Mouse (Mus musculus): ENCODE measurements at regions not wholly inside any gene's neighbourhood (a gene's known extent, or its start where the extent isn't known, plus 50 kb on each side); places are given as distances from the start of the nearest gene placed in this dataset.

DNA sequence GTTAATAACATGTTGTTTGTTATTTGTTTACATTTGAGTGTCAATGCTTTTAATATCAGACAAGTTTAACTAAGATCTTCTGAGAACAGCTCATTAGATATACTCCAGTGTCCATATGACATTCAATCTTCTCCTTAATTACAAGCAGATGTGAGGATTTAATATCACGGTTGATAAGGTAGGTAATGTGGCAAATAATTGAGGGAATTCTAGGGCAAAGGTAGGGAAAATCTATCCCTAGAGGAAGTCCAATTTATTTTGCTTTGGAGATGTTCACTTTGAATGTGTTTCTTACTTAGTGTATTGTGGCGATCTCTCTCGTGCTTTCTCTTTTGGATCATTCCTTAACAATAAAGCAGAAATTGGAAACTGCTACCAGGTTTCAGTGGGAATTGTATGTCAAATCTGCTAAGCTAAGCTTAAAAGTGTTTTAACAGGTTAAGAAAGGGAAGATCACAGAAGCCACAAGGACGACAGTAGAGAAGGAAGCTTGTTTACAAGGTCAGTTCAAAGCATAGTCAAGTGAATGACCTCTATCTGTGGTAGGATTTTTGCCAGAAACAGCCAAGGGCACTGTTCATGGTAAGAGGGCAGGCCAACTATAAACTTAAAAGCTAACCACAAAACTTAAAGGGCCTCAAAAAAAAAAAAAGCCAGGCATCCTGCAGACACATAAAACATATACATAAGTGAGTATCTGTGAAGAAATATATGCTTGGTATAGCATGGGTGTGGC lies 282.2 kb upstream of the Xrcc4 start:
- H3K4me2 ChIP-seq: no peak overlapping the region
- H3K4me3 ChIP-seq (replicated peaks): no peak overlapping the region
- no peaks in the 10 kb centered on the region for H3K9me3 ChIP-seq
- H3K36me3 ChIP-seq: no peaks in the 10 kb centered on the region
- no peaks in the 10 kb centered on the region for H3K27me3 ChIP-seq
- no peaks in the 10 kb centered on the region for H3K4me1 ChIP-seq (replicated peaks)
- ATAC-seq (ENCODE audit: insufficient number of reproducible peaks, insufficient read depth, low FRiP score, low TSS enrichment, low read depth): no peak
- no peak overlapping the region for H3K27ac ChIP-seq
- no peak overlapping the region for H3K9ac ChIP-seq (replicated peaks)
- WGBS: 49% methylated on average over 4 of the region's 4 CpGs

DNA sequence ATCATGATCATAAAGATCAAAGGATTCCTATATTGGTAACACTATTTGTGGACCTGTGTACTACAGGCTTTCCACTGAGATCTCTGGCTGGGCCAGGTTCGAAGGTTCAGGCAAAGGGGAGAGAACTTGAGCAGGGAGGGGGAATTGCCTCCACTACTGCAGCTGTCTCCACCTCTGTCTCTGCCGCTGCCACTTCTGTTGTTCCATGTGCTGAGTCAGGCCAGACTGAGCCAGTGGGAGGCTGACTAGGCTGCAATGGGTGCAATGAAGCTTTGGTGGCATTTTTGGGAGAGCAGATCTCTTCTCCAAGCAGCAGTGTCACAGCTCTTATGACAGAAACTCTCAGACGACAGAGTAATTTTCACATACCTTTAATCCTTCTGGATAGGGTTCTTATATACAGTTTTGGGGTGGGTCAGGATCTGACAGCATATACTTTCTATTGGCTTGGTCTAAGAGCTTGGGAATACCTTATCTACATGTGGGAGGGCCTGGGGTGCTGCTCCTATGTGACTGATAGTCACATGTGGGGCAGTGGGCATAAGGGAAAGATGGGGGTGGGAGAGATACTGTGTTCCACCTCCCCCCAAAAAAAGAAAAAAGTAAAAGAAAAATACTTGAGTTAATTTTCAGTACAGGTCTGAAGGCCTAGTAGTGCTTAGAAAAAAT lies 281.5 kb upstream of the Xrcc4 start:
- Histone ChIP-seq H3K9ac (replicated peaks) (no peak overlapping the region), H3K27me3 (no peaks in the 10 kb centered on the region), H3K4me2 (no peak overlapping the region), H3K36me3 (no peaks in the 10 kb centered on the region), H3K4me3 (replicated peaks) (no peak overlapping the region), H3K9me3 (no peaks in the 10 kb centered on the region), H3K4me1 (replicated peaks) (no peaks in the 10 kb centered on the region), H3K27ac (no peak overlapping the region)
- WGBS: 65% methylated on average over 3 of the region's 3 CpGs
- ATAC-seq (ENCODE audit: insufficient number of reproducible peaks, insufficient read depth, low FRiP score, low TSS enrichment, low read depth): no peak

- no peak overlapping the region for H3K9ac ChIP-seq (replicated peaks)
- no peaks in the 10 kb centered on the region; the same call in 1 of the 2 replicates for H3K4me1 ChIP-seq (replicated peaks)
- ATAC-seq (ENCODE audit: insufficient number of reproducible peaks, insufficient read depth, low FRiP score, low TSS enrichment, low read depth): no peak
- no peak overlapping the region for H3K4me3 ChIP-seq (replicated peaks)
- H3K36me3 ChIP-seq: no peaks in the 10 kb centered on the region
- 68% methylated on average over 4 of the region's 4 CpGs for WGBS
- no peak overlapping the region for H3K27ac ChIP-seq
- H3K27me3 ChIP-seq: no peaks in the 10 kb centered on the region
- H3K9me3 ChIP-seq: no peaks in the 10 kb centered on the region
- no peak overlapping the region for H3K4me2 ChIP-seq
These were observed 275.2 kb upstream of the Xrcc4 start for GRCm38 (mm10) chr13:90364518-90365027.

DNA sequence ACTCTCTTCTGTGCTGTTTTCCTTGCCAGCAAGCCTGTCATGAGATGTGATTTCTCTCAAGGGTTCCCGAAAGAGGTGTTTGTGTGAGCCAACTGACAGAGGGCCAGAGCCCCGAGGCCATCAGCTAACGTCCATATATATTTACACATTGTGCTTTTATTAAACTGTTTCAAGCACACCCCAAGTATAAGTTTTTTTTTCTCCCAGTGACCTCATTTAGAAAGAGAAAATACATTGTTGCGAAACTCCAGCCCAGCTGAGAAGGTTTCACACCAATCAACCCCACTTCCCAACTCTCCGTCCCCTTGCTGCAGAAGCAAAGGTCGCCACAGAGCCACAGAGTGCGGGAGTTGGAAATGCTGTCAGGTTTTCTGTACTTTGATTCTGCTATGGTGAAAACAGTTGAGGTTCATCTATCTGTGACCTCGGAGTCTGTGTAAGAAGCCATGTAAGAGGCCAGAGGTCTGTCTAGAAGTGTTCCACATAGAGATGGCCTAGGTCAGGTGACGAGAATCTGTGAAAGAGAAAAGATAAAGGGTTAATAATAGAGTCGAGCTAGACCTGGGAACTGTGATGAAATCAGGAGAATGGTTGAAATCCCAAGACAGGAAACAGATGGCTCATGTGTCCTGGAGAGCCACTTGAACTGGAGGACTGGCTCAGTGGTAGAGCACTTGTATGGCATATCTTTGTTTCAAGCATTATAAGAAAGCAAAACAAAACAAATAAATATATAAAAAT lies 270.6 kb upstream of the Xrcc4 start:
- 69% methylated on average over 10 of the region's 10 CpGs for WGBS
- no peak overlapping the region for H3K4me2 ChIP-seq
- no peak overlapping the region for H3K4me3 ChIP-seq (replicated peaks)
- H3K9ac ChIP-seq (replicated peaks): no peak overlapping the region
- no peaks in the 10 kb centered on the region for H3K9me3 ChIP-seq
- H3K27me3 ChIP-seq: no peaks in the 10 kb centered on the region
- H3K36me3 ChIP-seq: no peaks in the 10 kb centered on the region
- H3K27ac ChIP-seq: no peak overlapping the region
- H3K4me1 ChIP-seq (replicated peaks): no peaks in the 10 kb centered on the region; the same call in 1 of the 2 replicates
- no peak for ATAC-seq (ENCODE audit: insufficient number of reproducible peaks, insufficient read depth, low FRiP score, low TSS enrichment, low read depth)

DNA sequence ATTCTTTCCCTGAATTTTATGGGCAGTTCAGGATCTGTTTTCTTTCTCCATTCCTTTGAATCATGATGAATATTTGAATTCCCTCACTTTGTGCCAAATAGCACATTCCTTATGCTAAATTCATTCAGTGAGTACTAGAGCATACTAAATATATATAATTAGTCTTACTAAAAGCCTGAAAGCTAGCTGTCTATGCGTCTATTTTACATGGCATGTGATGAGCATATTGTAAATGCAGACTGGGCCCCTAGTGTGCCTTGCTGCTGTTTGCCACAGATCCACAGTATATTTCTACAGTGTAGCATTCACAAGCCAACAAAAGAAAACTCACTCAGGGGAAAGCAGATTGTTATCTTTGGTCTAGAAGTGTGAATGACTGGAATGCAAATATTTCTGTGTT lies 268.7 kb upstream of the Xrcc4 start:
- Histone ChIP-seq H3K36me3 (no peaks in the 10 kb centered on the region), H3K27me3 (no peaks in the 10 kb centered on the region), H3K9me3 (no peaks in the 10 kb centered on the region), H3K4me1 (replicated peaks) (no peaks in the 10 kb centered on the region; the same call in 1 of the 2 replicates), H3K4me2 (no peak overlapping the region), H3K27ac (no peak overlapping the region), H3K9ac (replicated peaks) (no peak overlapping the region), H3K4me3 (replicated peaks) (no peak overlapping the region)
- no peak for ATAC-seq (ENCODE audit: insufficient number of reproducible peaks, insufficient read depth, low FRiP score, low TSS enrichment, low read depth)
- 91% methylated on average over 1 of the region's 1 CpGs for WGBS

DNA sequence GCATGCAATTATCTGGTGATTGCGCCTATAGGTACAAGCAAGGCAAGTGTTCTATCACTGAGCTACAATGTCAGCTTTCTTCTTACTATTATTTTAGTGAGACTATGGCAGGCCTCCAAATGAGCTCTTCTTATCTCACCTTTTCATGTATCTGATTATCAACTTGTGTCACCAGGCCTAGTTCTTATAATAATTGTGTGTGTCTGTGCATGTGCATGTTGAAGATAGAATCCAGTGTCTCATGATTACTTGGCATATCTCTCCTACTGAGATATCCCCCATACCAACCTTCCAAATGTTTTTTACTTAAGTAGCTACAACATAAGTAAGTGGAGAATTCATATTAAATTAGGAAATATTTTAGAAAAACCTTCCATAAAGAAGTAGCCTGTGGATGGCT lies 266.2 kb upstream of the Xrcc4 start:
- no peak for ATAC-seq (ENCODE audit: insufficient number of reproducible peaks, insufficient read depth, low FRiP score, low TSS enrichment, low read depth)
- H3K4me2 ChIP-seq: no peak overlapping the region
- no peaks in the 10 kb centered on the region for H3K36me3 ChIP-seq
- no peak overlapping the region for H3K9ac ChIP-seq (replicated peaks)
- no peaks in the 10 kb centered on the region; the same call in 1 of the 2 replicates for H3K4me1 ChIP-seq (replicated peaks)
- no peaks in the 10 kb centered on the region for H3K27me3 ChIP-seq
- H3K27ac ChIP-seq: no peak overlapping the region
- no peaks in the 10 kb centered on the region for H3K9me3 ChIP-seq
- H3K4me3 ChIP-seq (replicated peaks): no peak overlapping the region
- 97% methylated on average over 1 of the region's 1 CpGs for WGBS

DNA sequence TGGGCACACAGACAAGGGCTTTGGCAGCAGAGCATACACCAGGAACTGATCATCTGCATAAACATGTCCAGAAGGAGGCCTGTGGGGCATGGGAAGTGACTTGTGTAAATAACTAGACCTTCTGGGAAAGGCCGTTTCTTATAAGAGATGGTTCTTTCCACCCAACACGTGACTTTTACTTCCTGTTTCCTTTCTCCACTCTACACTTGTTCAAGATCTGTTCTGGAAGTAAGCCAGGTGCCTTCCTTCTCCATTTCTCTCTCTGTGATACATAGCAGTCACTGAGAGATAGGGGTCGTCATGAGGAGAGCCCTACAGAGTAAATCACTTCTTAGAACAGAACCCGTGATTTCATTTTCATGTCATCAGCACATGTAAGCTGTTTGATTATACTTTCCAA lies 253.4 kb upstream of the Xrcc4 start:
- Histone ChIP-seq H3K36me3 (no peaks in the 10 kb centered on the region), H3K4me1 (replicated peaks) (no peaks in the 10 kb centered on the region), H3K4me2 (no peak overlapping the region), H3K9ac (replicated peaks) (no peak overlapping the region), H3K27ac (no peak overlapping the region), H3K9me3 (peaks cover 3% of the 10 kb centered on the region; the same call in 1 of the 2 replicates), H3K4me3 (replicated peaks) (no peak overlapping the region), H3K27me3 (no peaks in the 10 kb centered on the region)
- ATAC-seq (ENCODE audit: insufficient number of reproducible peaks, insufficient read depth, low FRiP score, low TSS enrichment, low read depth): no peak
- 73% methylated on average over 4 of the region's 4 CpGs for WGBS

GRCm38 (mm10) chr13:90341597-90342212 lies 252.3 kb upstream of the Xrcc4 start:
- no peak overlapping the region for H3K27ac ChIP-seq
- H3K9me3 ChIP-seq: no peaks in the 10 kb centered on the region
- H3K9ac ChIP-seq (replicated peaks): no peak overlapping the region
- H3K4me1 ChIP-seq (replicated peaks): no peaks in the 10 kb centered on the region
- 79% methylated on average over 8 of the region's 8 CpGs for WGBS
- no peak overlapping the region for H3K4me3 ChIP-seq (replicated peaks)
- ATAC-seq (ENCODE audit: insufficient number of reproducible peaks, insufficient read depth, low FRiP score, low TSS enrichment, low read depth): no peak
- no peaks in the 10 kb centered on the region for H3K27me3 ChIP-seq
- H3K36me3 ChIP-seq: no peaks in the 10 kb centered on the region
- no peak overlapping the region for H3K4me2 ChIP-seq

- Histone ChIP-seq H3K36me3 (no peaks in the 10 kb centered on the region), H3K4me3 (replicated peaks) (no peak overlapping the region), H3K9ac (replicated peaks) (no peak overlapping the region), H3K27me3 (no peaks in the 10 kb centered on the region), H3K27ac (no peak overlapping the region), H3K4me2 (no peak overlapping the region), H3K9me3 (no peaks in the 10 kb centered on the region), H3K4me1 (replicated peaks) (no peaks in the 10 kb centered on the region)
- WGBS: 56% methylated on average over 2 of the region's 2 CpGs
- ATAC-seq (ENCODE audit: insufficient number of reproducible peaks, insufficient read depth, low FRiP score, low TSS enrichment, low read depth): no peak
These were observed 251.3 kb upstream of the Xrcc4 start for GRCm38 (mm10) chr13:90340647-90341160.

- no peaks in the 10 kb centered on the region for H3K27me3 ChIP-seq
- no peak overlapping the region for H3K4me2 ChIP-seq
- H3K36me3 ChIP-seq: no peaks in the 10 kb centered on the region
- no peak overlapping the region for H3K9ac ChIP-seq (replicated peaks)
- no peak overlapping the region for H3K4me3 ChIP-seq (replicated peaks)
- WGBS: 83% methylated on average over 1 of the region's 1 CpGs
- no peaks in the 10 kb centered on the region for H3K4me1 ChIP-seq (replicated peaks)
- H3K27ac ChIP-seq: no peak overlapping the region
- H3K9me3 ChIP-seq: no peaks in the 10 kb centered on the region
- no peak for ATAC-seq (ENCODE audit: insufficient number of reproducible peaks, insufficient read depth, low FRiP score, low TSS enrichment, low read depth)
These were observed 248.2 kb upstream of the Xrcc4 start for GRCm38 (mm10) chr13:90337591-90337990.

GRCm38 (mm10) chr13:90335741-90336037 lies 246.3 kb upstream of the Xrcc4 start:
- H3K27ac ChIP-seq: no peak overlapping the region
- H3K9me3 ChIP-seq: no peaks in the 10 kb centered on the region
- H3K4me1 ChIP-seq (replicated peaks): no peaks in the 10 kb centered on the region
- no peak overlapping the region for H3K9ac ChIP-seq (replicated peaks)
- no peaks in the 10 kb centered on the region for H3K27me3 ChIP-seq
- WGBS: 47% methylated on average over 3 of the region's 3 CpGs
- H3K4me3 ChIP-seq (replicated peaks): no peak overlapping the region
- no peak for ATAC-seq (ENCODE audit: insufficient number of reproducible peaks, insufficient read depth, low FRiP score, low TSS enrichment, low read depth)
- H3K4me2 ChIP-seq: no peak overlapping the region
- no peaks in the 10 kb centered on the region for H3K36me3 ChIP-seq
